Mouse (Mus musculus) heart, embryonic 16.5 days (tissue): ENCODE data around the gene Rufy3. TPM values are rescaled to one million over a fixed set of nuclear protein-coding genes. Genes with fewer than 3 reads are reported as not detected.

Source experiments
- ATAC-seq: fragments of 200-750 bp; cut with Nextera tagmentation; replicated peaks from 2 replicates; pipeline ENCODE4 v1.8.0; 2017; ENCODE audit warnings: moderate number of reproducible peaks; ENCODE audit not compliant: insufficient read depth, low FRiP score; ENCODE audit errors: extremely low read depth
- H3K27ac ChIP-seq: fragments of 300-500 bp; sonication (generic); 2 replicates; pipeline ENCODE4 v1.5.1; 2014; ENCODE audit warnings: mild to moderate bottlenecking, low read length, control low read depth, moderate library complexity
- H3K27me3 ChIP-seq: fragments of 300-500 bp; sonication (generic); 2 replicates; pipeline ENCODE4 v1.6.1; 2014; ENCODE audit warnings: low read length, mixed read lengths; ENCODE audit not compliant: control insufficient read depth, insufficient read depth
- H3K36me3 ChIP-seq: fragments of 300-500 bp; sonication (generic); 2 replicates; pipeline ENCODE4 v1.6.1; 2014; ENCODE audit not compliant: control insufficient read depth, insufficient read depth
- H3K4me1 ChIP-seq: fragments of 300-500 bp; sonication (generic); 2 replicates; pipeline ENCODE4 v1.6.1; 2014; ENCODE audit warnings: low read length, mixed read lengths; ENCODE audit not compliant: control insufficient read depth, insufficient read depth
- H3K4me2 ChIP-seq: fragments of 300-500 bp; sonication (generic); 2 replicates; pipeline ENCODE4 v1.6.1; 2014; ENCODE audit warnings: low read depth, mild to moderate bottlenecking, control low read depth, low read length
- H3K4me3 ChIP-seq: fragments of 300-500 bp; sonication (generic); 2 replicates; pipeline ENCODE4 v1.5.1; 2014; ENCODE audit warnings: mild to moderate bottlenecking, control low read depth, low read length
- H3K9ac ChIP-seq: fragments of 300-500 bp; sonication (generic); 2 replicates; pipeline ENCODE4 v1.6.1; 2014; ENCODE audit warnings: low read length, control low read depth
- H3K9me3 ChIP-seq: fragments of 300-500 bp; sonication (generic); replicated peaks from 2 replicates; pipeline ENCODE4 v1.6.1; 2016; ENCODE audit warnings: low read length; ENCODE audit not compliant: control insufficient read depth
- WGBS: fragments of 180-500 bp; shearing (Covaris S2); extraction: QIAGEN DNeasy Blood & Tissue Kit; methylation state at CpG from one replicate; pipeline ENCODE4 v1.1.7; 2014; 5-methylcytosine and 5-hydroxymethylcytosine counted together
- polyA plus RNA-seq: library from polyadenylated mRNA; unstranded; fragments of >200 nt; fragmentation: Nextera tagmentation; extraction: Ambion mirVana; gene quantifications from 2 replicates; pipeline ENCODE4 v1.2.1, GENCODE M21; 2015

The Rufy3 gene
- polyA plus RNA-seq, 1 experiment from 2014 or later: 9.2 TPM

- H3K4me3 ChIP-seq: no peak overlapping the region; the same call in 1 of the 2 replicates
- 23% methylated on average over 13 of the region's 13 CpGs for WGBS
- H3K4me1 ChIP-seq: peaks cover 21% of the 10 kb centered on the region
- no peaks in the 10 kb centered on the region for H3K27me3 ChIP-seq
- peak overlapping the region; percentile 50; the same call in 1 of the 2 replicates for H3K9ac ChIP-seq
- H3K4me2 ChIP-seq: peak overlapping the region; percentile 52
- no peaks in the 10 kb centered on the region for H3K36me3 ChIP-seq
- ATAC-seq: peak; percentile 89
- H3K9me3 ChIP-seq: no peaks in the 10 kb centered on the region
- peak overlapping the region; percentile 89 for H3K27ac ChIP-seq
Observed at GRCm38 (mm10) chr5:88587211-88587934, 22.5 kb downstream of the Rufy3 start.

GRCm38 (mm10) chr5:88588481-88588880 lies 23.6 kb downstream of the Rufy3 start:
- no peak overlapping the region for H3K27ac ChIP-seq
- no peak overlapping the region for H3K4me3 ChIP-seq
- H3K36me3 ChIP-seq: no peaks in the 10 kb centered on the region
- H3K9ac ChIP-seq: no peak overlapping the region
- 82% methylated on average over 5 of the region's 5 CpGs for WGBS
- peaks cover 21% of the 10 kb centered on the region for H3K4me1 ChIP-seq
- H3K4me2 ChIP-seq: no peak overlapping the region
- no peaks in the 10 kb centered on the region for H3K27me3 ChIP-seq
- no peak for ATAC-seq
- H3K9me3 ChIP-seq: no peaks in the 10 kb centered on the region

GRCm38 (mm10) chr5:88593421-88594172 lies 28.8 kb downstream of the Rufy3 start:
- Histone ChIP-seq H3K27me3 (no peaks in the 10 kb centered on the region), H3K4me3 (no peak overlapping the region), H3K4me1 (no peaks in the 10 kb centered on the region), H3K36me3 (no peaks in the 10 kb centered on the region), H3K4me2 (no peak overlapping the region), H3K9me3 (no peaks in the 10 kb centered on the region), H3K27ac (no peak overlapping the region), H3K9ac (no peak overlapping the region)
- ATAC-seq: no peak
- WGBS: 86% methylated on average over 13 of the region's 13 CpGs

- H3K9me3 ChIP-seq: no peaks in the 10 kb centered on the region
- ATAC-seq: no peak
- no peak overlapping the region for H3K27ac ChIP-seq
- H3K4me1 ChIP-seq: no peaks in the 10 kb centered on the region
- no peaks in the 10 kb centered on the region for H3K36me3 ChIP-seq
- no peak overlapping the region for H3K4me2 ChIP-seq
- H3K4me3 ChIP-seq: no peak overlapping the region
- WGBS: 80% methylated on average over 7 of the region's 7 CpGs
- no peak overlapping the region for H3K9ac ChIP-seq
- no peaks in the 10 kb centered on the region for H3K27me3 ChIP-seq
Observed at GRCm38 (mm10) chr5:88594173-88594569, 29.3 kb downstream of the Rufy3 start.

GRCm38 (mm10) chr5:88595537-88596455 lies 31.0 kb downstream of the Rufy3 start:
- no peaks in the 10 kb centered on the region for H3K36me3 ChIP-seq
- no peak overlapping the region for H3K4me3 ChIP-seq
- H3K4me1 ChIP-seq: peaks cover 4% of the 10 kb centered on the region
- H3K9me3 ChIP-seq: no peaks in the 10 kb centered on the region
- H3K27ac ChIP-seq: no peak overlapping the region
- no peak for ATAC-seq
- no peak overlapping the region for H3K4me2 ChIP-seq
- no peak overlapping the region for H3K9ac ChIP-seq
- WGBS: 74% methylated on average over 5 of the region's 5 CpGs
- no peaks in the 10 kb centered on the region for H3K27me3 ChIP-seq

GRCm38 (mm10) chr5:88598961-88599360 lies 34.1 kb downstream of the Rufy3 start:
- no peak overlapping the region for H3K4me2 ChIP-seq
- H3K27ac ChIP-seq: no peak overlapping the region
- H3K9ac ChIP-seq: no peak overlapping the region
- no peak for ATAC-seq
- no peaks in the 10 kb centered on the region for H3K27me3 ChIP-seq
- no peak overlapping the region for H3K4me3 ChIP-seq
- peaks cover 6% of the 10 kb centered on the region for H3K4me1 ChIP-seq
- no peaks in the 10 kb centered on the region for H3K9me3 ChIP-seq
- WGBS: 79% methylated on average over 6 of the region's 6 CpGs
- H3K36me3 ChIP-seq: no peaks in the 10 kb centered on the region

GRCm38 (mm10) chr5:88602030-88602429 lies 37.2 kb downstream of the Rufy3 start:
- Histone ChIP-seq H3K9me3 (no peaks in the 10 kb centered on the region), H3K4me3 (no peak overlapping the region), H3K27ac (no peak overlapping the region), H3K4me2 (no peak overlapping the region), H3K36me3 (no peaks in the 10 kb centered on the region), H3K4me1 (peaks cover 6% of the 10 kb centered on the region), H3K9ac (no peak overlapping the region), H3K27me3 (no peaks in the 10 kb centered on the region)
- no peak for ATAC-seq
- 90% methylated on average over 2 of the region's 2 CpGs for WGBS

- peaks cover 6% of the 10 kb centered on the region for H3K4me1 ChIP-seq
- WGBS: 89% methylated on average over 3 of the region's 3 CpGs
- no peaks in the 10 kb centered on the region for H3K9me3 ChIP-seq
- no peak overlapping the region for H3K4me3 ChIP-seq
- no peaks in the 10 kb centered on the region for H3K27me3 ChIP-seq
- no peaks in the 10 kb centered on the region for H3K36me3 ChIP-seq
- H3K27ac ChIP-seq: no peak overlapping the region
- no peak overlapping the region for H3K9ac ChIP-seq
- H3K4me2 ChIP-seq: no peak overlapping the region
- ATAC-seq: no peak
Observed at GRCm38 (mm10) chr5:88602713-88603112, 37.9 kb downstream of the Rufy3 start.
